Mouse (Mus musculus) testis, postnatal 14 days (tissue): Measurements from ENCODE around the gene Zyg11a.
"Not testable (repeated sequence)": the region's sequence is repeated elsewhere in the genome, so short reads cannot be mapped to it uniquely, and the experiment has no call there.

Experiments
- DNase-seq: peaks from one replicate; pipeline ENCODE4 v3.0.0; 2021; ENCODE audit warnings: low spot score

The Zyg11a gene

GRCm38 (mm10) chr4:108143778-108144177, 74.1 kb downstream of the Zyg11a start:
- DNase-seq: no peak

GRCm38 (mm10) chr4:108143178-108143577, 74.7 kb downstream of the Zyg11a start:
- not testable (repeated sequence) for DNase-seq

GRCm38 (mm10) chr4:108136938-108137337, 80.9 kb downstream of the Zyg11a start:
- no peak for DNase-seq
